Mouse (Mus musculus) intestine, postnatal 0 days (tissue): Measurements from ENCODE around the gene Rnf123. TPM values are rescaled to one million over a fixed set of nuclear protein-coding genes. Genes with fewer than 3 reads are reported as not detected.

Experiments
- ATAC-seq: fragments of 200-750 bp; cut with Nextera tagmentation; 2 replicates; pipeline ENCODE4 v1.8.0; 2017; ENCODE audit warnings: mild to moderate bottlenecking, moderate TSS enrichment, moderate library complexity
- H3K27ac ChIP-seq: fragments of 300-500 bp; sonication (generic); 2 replicates; pipeline ENCODE4 v1.5.1; 2014; ENCODE audit warnings: mild to moderate bottlenecking, low read depth, low read length, moderate library complexity
- H3K27me3 ChIP-seq: fragments of 300-500 bp; sonication (generic); replicated peaks from 2 replicates; pipeline ENCODE4 v1.6.1; 2014; ENCODE audit warnings: low read length, mixed read lengths; ENCODE audit not compliant: control insufficient read depth, insufficient read depth
- H3K36me3 ChIP-seq: fragments of 300-500 bp; sonication (generic); 2 replicates; pipeline ENCODE4 v1.6.1; 2014; ENCODE audit warnings: mild to moderate bottlenecking, moderate library complexity; ENCODE audit not compliant: control insufficient read depth, insufficient read depth
- H3K4me1 ChIP-seq: fragments of 300-500 bp; sonication (generic); replicated peaks from 2 replicates; pipeline ENCODE4 v1.6.1; 2014; ENCODE audit warnings: antibody characterized with exemption, low read length, mixed read lengths; ENCODE audit not compliant: control insufficient read depth, insufficient read depth
- H3K4me2 ChIP-seq: fragments of 300-500 bp; sonication (generic); replicated peaks from 2 replicates; pipeline ENCODE4 v1.6.1; 2014; ENCODE audit warnings: low read depth, mild to moderate bottlenecking, moderate library complexity
- H3K4me3 ChIP-seq: fragments of 300-500 bp; sonication (generic); 2 replicates; pipeline ENCODE4 v1.5.1; 2014; ENCODE audit warnings: low read depth, low read length
- H3K9ac ChIP-seq: fragments of 300-500 bp; sonication (generic); 2 replicates; pipeline ENCODE4 v1.6.1; 2014; ENCODE audit warnings: mild to moderate bottlenecking, low read depth, low read length
- H3K9me3 ChIP-seq: fragments of 300-500 bp; sonication (generic); 2 replicates; pipeline ENCODE4 v1.6.1; 2016; ENCODE audit warnings: mixed run types; ENCODE audit not compliant: control insufficient read depth
- CTCF ChIP-seq: sonication (generic); IDR thresholded peaks from 2 replicates; pipeline ENCODE4 v1.5.1; 2016; ENCODE audit warnings: low read depth, mild to moderate bottlenecking, control low read depth, antibody characterized with exemption, moderate library complexity
- WGBS: fragments of 180-500 bp; shearing (Covaris S2); extraction: QIAGEN DNeasy Blood & Tissue Kit; methylation state at CpG from one replicate; pipeline ENCODE4 v1.1.7; 2014; 5-methylcytosine and 5-hydroxymethylcytosine counted together
- polyA plus RNA-seq: library from polyadenylated mRNA; unstranded; fragments of >200 nt; fragmentation: Nextera tagmentation; extraction: Ambion mirVana; gene quantifications from 2 replicates; pipeline ENCODE4 v1.2.1, GENCODE M21; 2015

Rnf123 gene
- polyA plus RNA-seq, result 17.2 and 18.2 TPM in 2 replicates

DNA sequence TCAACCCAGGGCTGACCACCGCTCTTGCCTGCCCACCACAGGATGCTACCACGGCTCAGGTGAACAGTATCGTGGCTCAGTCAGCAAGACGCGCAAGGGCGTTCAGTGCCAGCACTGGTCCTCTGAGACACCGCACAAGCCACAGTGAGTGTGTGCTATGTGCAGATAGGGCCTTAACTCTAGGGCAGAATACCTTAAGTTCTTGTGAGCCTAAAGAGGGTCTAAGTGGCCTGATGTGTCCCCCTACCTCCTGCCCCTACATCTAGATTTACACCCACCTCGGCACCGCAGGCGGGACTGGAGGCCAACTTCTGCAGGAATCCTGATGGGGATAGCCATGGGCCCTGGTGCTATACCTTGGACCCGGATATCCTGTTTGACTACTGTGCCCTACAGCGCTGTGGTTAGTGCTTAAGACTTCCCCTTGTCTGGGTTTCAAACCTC lies at the start of gene Rnf123:
Gene Rnf123 (minus strand): TSS at position 359 of the 444 bp plus-strand sequence.
- Histone ChIP-seq H3K27me3 (no peaks in the 10 kb centered on the region), H3K4me1 (peaks cover 17% of the 10 kb centered on the region), H3K36me3 (peaks cover 35% of the 10 kb centered on the region), H3K4me2 (peak within 1 kb of the TSS; percentile 39), H3K9me3 (no peaks in the 10 kb centered on the region), H3K4me3 (0 out of 2 replicates have a peak within 1 kb of the TSS, but pooled peaks have one; percentile 9), H3K27ac (no peak within 1 kb of the TSS), H3K9ac (peak within 1 kb of the TSS; percentile 4; the same call in 1 of the 2 replicates)
- peak; percentile 12; the same call in 1 of the 2 replicates for ATAC-seq
- TF ChIP-seq CTCF, result no peak
- 30% methylated on average over 12 of the region's 12 CpGs for WGBS

DNA sequence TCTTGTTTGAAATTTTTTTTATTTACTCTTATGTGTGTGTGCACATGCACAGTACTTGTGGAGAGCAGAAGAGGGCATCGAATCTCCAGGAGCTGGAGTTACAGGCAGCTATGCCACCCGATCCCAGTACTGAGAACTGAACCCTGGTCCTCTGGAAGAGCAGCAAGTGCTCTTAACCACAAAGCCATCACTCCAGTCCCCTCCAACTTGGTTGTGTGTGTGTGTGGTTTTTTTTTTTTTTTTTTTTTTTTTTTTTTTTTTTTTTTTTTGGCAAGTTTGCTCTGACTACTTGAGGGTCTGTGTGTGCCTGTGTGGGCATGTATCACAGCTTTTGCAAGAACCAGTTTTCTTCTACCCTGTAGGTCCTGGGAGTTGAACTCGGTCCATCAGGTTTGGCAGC lies 49.2 kb upstream of the Rnf123 start:
- Histone ChIP-seq H3K27ac (no peak overlapping the region), H3K36me3 (no peaks in the 10 kb centered on the region), H3K4me3 (no peak overlapping the region), H3K4me2 (no peak overlapping the region), H3K4me1 (no peaks in the 10 kb centered on the region), H3K9me3 (no peaks in the 10 kb centered on the region), H3K9ac (no peak overlapping the region), H3K27me3 (no peaks in the 10 kb centered on the region)
- 94% methylated on average over 3 of the region's 3 CpGs for WGBS
- no peak for TF ChIP-seq CTCF
- no peak for ATAC-seq

DNA sequence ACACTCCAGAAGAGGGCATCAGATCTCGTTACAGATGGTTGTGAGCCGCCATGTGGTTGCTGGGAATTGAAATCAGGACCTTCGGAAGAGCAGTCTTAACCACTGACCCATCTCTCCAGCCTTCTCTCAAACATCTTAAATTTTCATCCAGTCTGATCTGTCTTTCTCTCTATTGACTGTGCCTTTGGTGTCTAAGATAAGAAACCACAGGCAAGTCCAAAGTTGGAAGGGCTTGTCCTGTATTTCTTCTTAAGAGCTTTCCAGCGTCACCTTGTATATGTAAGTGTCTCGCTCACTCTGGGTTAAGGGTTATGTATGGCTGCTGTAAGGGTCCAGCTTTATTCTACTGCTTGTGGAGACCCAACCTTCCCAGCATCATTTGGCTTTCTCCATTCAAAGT lies 48.4 kb upstream of the Rnf123 start:
- 81% methylated on average over 5 of the region's 5 CpGs for WGBS
- no peak for TF ChIP-seq CTCF

DNA sequence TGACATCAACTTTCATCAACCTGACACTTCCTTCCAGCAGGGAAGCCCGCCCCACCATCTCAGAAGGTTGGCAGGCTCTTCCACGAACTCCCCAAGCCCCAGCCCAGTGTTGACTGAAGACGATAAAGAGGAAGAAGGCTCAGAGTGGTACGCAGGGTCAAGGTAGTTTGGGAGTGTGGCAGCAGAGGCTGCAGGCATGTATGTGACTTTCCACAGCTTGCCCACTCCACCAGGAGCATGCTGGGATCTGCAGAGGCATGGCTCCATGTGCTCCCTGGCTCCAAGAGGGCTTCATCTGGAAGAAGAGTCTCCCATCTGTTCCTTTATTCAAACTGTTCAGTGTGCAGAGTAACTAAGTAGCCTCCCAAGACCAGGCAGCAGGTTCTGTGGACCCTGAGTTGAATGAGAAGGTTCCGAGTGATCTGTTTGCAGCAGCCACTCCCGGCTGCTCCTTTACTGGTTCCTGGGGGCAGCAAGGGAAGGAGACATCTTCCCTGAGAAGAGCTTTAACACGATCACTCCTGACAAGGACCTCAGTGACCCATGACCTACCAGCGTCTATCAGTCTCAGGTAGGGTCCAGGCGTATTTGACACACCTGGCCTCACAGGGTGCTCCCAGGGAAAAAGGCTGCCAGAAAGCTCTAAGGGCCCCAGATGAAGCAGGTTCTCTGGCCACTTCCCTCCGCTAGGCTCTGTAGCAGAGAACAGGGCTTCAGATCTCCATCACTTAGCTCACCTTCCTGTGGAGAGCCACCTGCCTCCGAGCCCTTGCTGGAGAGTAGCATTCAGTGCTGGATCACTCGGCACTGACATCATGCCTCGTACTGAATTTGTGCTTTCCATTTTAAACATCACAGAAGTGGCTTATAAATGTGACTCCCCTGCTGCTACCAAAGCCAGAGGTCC lies 46.1 kb upstream of the Rnf123 start:
- H3K27ac ChIP-seq, result no peak overlapping the region
- ATAC-seq, result no peak
- no peak overlapping the region for H3K9ac ChIP-seq
- peaks cover 11% of the 10 kb centered on the region; the same call in 1 of the 2 replicates for H3K4me1 ChIP-seq
- H3K4me2 ChIP-seq, result no peak overlapping the region
- H3K36me3 ChIP-seq, result no peaks in the 10 kb centered on the region
- no peak overlapping the region for H3K4me3 ChIP-seq
- H3K9me3 ChIP-seq, result no peaks in the 10 kb centered on the region
- WGBS, result 79% methylated on average over 13 of the region's 13 CpGs
- no peaks in the 10 kb centered on the region for H3K27me3 ChIP-seq
- TF ChIP-seq CTCF, result no peak

More for the DNA sequence above, 48.4 kb upstream of the Rnf123 start:
- Histone ChIP-seq H3K27me3 (no peaks in the 10 kb centered on the region), H3K4me3 (no peak overlapping the region), H3K36me3 (no peaks in the 10 kb centered on the region), H3K9ac (no peak overlapping the region), H3K27ac (no peak overlapping the region), H3K4me1 (0 out of 2 replicates have a peak, but pooled peaks cover under 1% of the 10 kb centered on the region), H3K4me2 (no peak overlapping the region), H3K9me3 (no peaks in the 10 kb centered on the region)
- no peak for ATAC-seq

DNA sequence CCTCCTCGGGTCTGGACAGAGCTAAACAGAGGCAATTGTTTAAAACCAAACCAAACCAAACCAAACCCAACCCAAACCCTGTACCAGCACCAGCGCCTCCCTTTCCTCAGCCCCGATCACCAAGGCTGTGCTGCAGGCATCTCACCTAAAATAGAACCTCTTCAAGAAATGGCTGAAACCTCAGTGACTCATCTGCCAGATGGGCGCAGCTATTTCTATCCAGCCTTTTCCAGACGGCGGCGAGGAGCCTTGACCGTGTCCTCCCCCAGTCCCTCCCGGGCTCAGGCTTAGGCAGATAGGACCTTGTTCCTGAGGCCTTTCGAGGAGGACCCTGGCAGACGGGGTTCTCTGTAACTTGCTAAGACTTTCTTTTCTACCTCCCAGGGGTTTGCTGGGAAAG lies 45.1 kb upstream of the Rnf123 start:
- H3K4me2 ChIP-seq, result no peak overlapping the region
- H3K9me3 ChIP-seq, result no peaks in the 10 kb centered on the region
- no peak overlapping the region for H3K27ac ChIP-seq
- H3K4me3 ChIP-seq, result no peak overlapping the region
- WGBS, result 81% methylated on average over 11 of the region's 11 CpGs
- no peak for TF ChIP-seq CTCF
- H3K4me1 ChIP-seq, result peaks cover 11% of the 10 kb centered on the region; the same call in 1 of the 2 replicates
- no peaks in the 10 kb centered on the region for H3K36me3 ChIP-seq
- H3K27me3 ChIP-seq, result no peaks in the 10 kb centered on the region
- no peak for ATAC-seq
- H3K9ac ChIP-seq, result no peak overlapping the region

DNA sequence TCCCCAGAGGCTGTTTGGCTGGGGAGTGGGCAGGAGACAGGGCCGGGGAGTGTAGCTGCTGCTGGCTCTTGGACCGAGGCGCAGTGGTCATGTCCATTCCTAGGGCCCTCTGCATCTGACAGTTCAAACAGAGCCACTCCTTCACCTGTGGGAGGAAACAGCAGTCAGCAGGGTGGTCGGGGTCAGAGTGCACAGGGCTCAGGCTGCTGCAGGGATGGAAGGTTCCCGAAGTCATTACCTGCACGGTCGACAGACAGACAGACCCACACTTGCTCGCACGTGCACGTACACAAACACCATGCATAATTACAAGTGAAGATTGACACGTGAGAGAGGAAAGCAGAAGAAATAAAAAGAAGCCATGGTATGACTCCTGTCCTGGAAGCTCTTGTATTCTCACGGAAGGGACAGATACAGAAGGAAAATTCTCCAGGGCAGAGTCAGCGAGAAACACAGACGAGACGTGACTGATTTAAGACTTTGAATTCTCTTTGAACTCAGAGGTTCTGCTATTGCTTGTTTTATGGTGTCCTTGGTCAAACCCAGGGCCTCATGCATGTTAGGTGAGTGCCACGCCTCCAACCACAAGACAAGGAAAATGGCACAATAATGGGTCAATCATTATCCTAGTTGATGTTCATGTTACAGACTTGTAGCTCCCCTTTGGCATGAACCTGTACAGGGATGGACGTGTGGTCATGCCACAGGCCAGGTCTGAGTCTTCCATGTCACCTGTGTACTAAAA lies 43.5 kb upstream of the Rnf123 start:
- Histone ChIP-seq H3K4me1 (peaks cover 11% of the 10 kb centered on the region; the same call in 1 of the 2 replicates), H3K4me3 (no peak overlapping the region), H3K4me2 (peak overlapping the region; percentile 48), H3K9me3 (no peaks in the 10 kb centered on the region), H3K27ac (peak overlapping the region; percentile 92), H3K36me3 (no peaks in the 10 kb centered on the region), H3K9ac (peak overlapping the region; percentile 34; the same call in 1 of the 2 replicates), H3K27me3 (no peaks in the 10 kb centered on the region)
- peak; percentile 36 for ATAC-seq
- no peak for TF ChIP-seq CTCF
- WGBS, result 39% methylated on average over 17 of the region's 17 CpGs
